Mouse (Mus musculus): ENCODE measurements around the gene Ncbp3. TPM values are rescaled to one million over a fixed set of nuclear protein-coding genes. Genes with fewer than 3 reads are reported as not detected.
A peak's percentile ranks its signal among the peaks of the same experiment; 100 is the strongest.

The Ncbp3 gene
- 10.9 and 12.7 TPM in 2 replicates for polyA plus RNA-seq (2015; fragmentation: Nextera tagmentation; extraction: Ambion mirVana)

DNA sequence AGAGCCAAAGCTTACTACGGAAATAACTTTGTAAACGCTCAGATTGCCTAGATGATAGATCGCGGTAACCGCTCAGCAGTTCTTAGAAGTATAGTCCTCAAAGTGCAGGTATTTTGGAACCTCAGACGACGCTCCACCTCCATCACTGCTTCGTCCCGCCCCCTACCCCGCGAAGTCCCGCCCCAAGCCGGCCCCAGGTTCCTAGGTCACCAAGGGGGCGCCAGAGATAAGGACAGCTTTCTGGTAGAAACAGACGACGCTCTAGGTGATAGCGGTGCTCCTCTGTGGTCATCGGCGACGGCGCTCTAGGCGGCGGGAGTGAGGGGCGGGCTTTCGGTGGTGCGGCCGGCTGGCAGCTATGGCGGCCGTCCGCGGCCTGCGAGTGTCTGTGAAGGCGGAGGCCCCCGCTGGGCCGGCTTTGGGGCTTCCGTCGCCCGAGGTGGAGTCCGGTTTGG lies at the start of gene Ncbp3:
Ncbp3 (plus strand) TSS at position 242 of the 455 bp plus-strand sequence.
- H3K27me3 ChIP-seq (replicated peaks): no peaks in the 10 kb centered on the region
- under 1% methylated on average over 39 of the region's 39 CpGs for WGBS
- 0 out of 2 replicates have a peak, but pooled peaks cover 3% of the 10 kb centered on the region for H3K36me3 ChIP-seq (replicated peaks)

DNA sequence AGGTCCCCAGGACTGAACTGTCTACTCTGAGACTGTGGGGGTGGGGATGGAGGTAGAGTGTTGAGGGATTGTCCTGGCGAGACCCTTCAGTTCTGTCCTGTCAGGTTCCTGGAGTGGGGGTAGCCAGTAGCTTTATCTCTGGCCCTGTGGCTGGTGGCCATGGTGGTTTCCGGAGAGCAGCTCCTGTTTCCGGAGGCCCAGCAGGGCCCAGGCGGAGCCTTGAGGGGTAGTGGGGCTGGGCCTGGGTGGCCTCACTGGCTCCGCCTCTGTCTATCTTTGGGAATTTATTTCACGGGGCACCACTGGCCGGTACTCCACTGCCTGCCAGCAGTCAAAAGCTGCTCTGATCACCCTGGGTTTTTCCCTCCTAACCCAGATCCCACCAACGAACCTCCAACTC lies 48.8 kb upstream of the Ncbp3 start, which contains the start of gene P2rx1:
P2rx1 (plus strand) TSS at position 333 of the 400 bp plus-strand sequence.
- no peak for ATAC-seq (replicated peaks)

More for the DNA sequence above, at the start of gene Ncbp3:
- H3K9me3 ChIP-seq: no peaks in the 10 kb centered on the region
- ATAC-seq (replicated peaks): peak; percentile 96
- peaks cover 18% of the 10 kb centered on the region for H3K4me1 ChIP-seq
- H3K4me3 ChIP-seq: peak within 1 kb of the TSS; percentile 80
- peak within 1 kb of the TSS; percentile 92 for H3K9ac ChIP-seq
- H3K4me2 ChIP-seq: peak within 1 kb of the TSS; percentile 73
- peak within 1 kb of the TSS; percentile 89 for H3K27ac ChIP-seq

DNA sequence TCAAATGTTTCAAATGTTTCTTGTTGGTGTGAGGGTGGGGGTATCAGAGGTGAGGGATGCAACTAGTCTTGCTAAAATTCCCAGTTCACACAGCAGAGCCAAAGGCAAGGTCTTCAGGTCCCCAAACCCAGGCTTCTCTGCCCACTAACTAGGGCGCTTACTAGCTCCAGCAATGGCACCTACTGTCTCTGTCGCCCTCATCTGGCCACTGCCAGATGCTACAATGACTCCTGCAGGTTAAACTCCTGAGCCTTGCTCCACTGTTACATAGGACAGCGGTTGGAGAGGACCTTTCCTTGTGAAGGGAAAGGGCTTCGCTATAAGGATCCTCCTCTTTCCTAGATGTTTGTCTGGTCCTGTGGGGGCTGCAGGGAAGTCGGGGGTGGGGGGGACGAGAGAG lies 46.6 kb upstream of the Ncbp3 start:
- no peak for ATAC-seq (replicated peaks)
- H3K4me1 ChIP-seq: no peaks in the 10 kb centered on the region
- H3K9ac ChIP-seq: no peak overlapping the region
- 9% methylated on average over 6 of the region's 6 CpGs for WGBS
- no peaks in the 10 kb centered on the region for H3K27me3 ChIP-seq (replicated peaks)
- no peaks in the 10 kb centered on the region for H3K9me3 ChIP-seq
- H3K36me3 ChIP-seq (replicated peaks): no peaks in the 10 kb centered on the region
- no peak overlapping the region for H3K4me2 ChIP-seq
- no peak overlapping the region for H3K4me3 ChIP-seq
- H3K27ac ChIP-seq: no peak overlapping the region

More for the DNA sequence above, 48.8 kb upstream of the Ncbp3 start, which contains the start of gene P2rx1:
- Histone ChIP-seq H3K9ac (no peak within 1 kb of the TSS), H3K9me3 (no peaks in the 10 kb centered on the region), H3K36me3 (replicated peaks) (no peaks in the 10 kb centered on the region), H3K4me2 (no peak within 1 kb of the TSS), H3K27me3 (replicated peaks) (no peaks in the 10 kb centered on the region), H3K4me3 (no peak within 1 kb of the TSS), H3K27ac (no peak within 1 kb of the TSS), H3K4me1 (no peaks in the 10 kb centered on the region)
- 60% methylated on average over 8 of the region's 8 CpGs for WGBS

DNA sequence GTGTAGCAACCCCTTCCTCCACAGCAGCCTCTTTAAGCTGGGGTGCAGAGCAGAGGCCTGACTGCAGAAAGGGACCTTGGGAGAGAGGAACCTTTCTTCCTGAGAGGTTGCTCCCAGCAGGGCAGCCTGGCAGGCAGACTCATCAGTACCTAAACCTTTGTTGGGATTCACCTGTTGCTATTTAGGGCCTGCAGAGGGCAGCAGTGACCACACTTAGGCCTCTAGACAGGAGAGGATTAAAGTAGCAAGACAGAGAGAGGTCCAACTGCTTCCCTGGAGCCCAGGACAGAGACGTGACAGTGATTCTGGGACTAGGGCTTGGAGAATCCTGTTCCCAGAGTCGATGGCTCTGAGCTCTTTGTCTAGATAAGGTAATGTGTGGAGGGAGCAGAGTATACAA lies 41.2 kb upstream of the Ncbp3 start:
- Histone ChIP-seq H3K36me3 (replicated peaks) (no peaks in the 10 kb centered on the region), H3K4me3 (no peak overlapping the region), H3K4me1 (no peaks in the 10 kb centered on the region; the same call in 1 of the 2 replicates), H3K27ac (no peak overlapping the region), H3K4me2 (no peak overlapping the region), H3K9me3 (no peaks in the 10 kb centered on the region), H3K27me3 (replicated peaks) (no peaks in the 10 kb centered on the region), H3K9ac (no peak overlapping the region)
- ATAC-seq (replicated peaks): no peak
- WGBS: 6% methylated on average over 2 of the region's 2 CpGs

DNA sequence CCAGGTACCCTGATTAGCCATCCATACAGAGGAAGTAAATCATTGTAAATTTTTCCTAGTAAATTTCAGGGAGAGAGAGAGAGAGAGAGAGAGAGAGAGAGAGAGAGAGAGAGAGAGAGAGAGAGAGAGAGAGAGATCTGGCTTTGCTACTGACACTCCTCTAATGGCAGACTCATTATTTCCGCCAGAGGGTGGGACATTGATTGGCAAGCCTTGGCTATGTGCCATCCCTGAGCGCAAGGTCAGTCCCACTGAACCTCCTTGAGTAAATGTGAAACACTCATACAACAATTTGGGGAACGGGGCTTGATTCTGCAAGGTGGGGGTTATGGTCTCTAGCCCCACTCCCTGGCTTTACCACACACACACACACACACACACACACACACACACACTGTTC lies 40.5 kb upstream of the Ncbp3 start:
- WGBS: 66% methylated on average over 3 of the region's 3 CpGs
- no peak for ATAC-seq (replicated peaks)
- H3K4me1 ChIP-seq: no peaks in the 10 kb centered on the region; the same call in 1 of the 2 replicates

DNA sequence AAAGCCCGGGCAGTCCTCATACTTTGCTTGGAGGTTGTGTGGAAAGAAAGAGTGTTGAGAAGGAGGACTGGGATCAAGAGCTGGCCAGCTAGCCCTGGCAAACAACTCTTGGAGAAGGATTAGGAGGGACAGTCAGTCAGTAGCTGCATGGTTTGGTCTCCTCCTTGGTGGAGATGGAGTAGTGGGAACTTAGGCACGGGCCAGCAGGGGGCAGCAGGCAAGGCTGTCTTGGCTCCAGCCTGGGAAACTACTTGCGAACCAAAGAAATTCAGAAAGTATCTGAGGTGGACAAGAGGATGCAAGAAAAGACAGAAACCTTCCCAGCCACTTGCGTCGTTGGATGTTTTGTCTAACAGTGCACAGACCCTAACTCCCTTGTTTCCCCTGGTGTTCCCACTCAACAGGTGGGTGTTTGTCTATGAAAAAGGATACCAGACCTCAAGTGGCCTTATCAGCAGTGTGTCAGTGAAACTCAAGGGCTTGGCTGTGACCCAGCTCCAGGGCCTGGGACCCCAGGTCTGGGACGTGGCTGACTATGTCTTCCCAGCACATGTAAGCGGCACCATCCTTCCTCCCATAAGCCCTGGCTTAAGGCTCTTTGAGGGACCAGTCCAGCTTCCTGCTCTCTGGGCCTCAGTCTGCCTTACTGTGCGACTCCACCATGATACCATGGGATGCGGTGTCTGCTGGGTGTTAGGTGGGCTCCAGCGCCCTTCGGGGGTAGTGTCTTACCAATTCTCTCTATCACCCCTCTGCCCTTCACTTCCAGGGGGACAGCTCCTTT lies 39.7 kb upstream of the Ncbp3 start:
- H3K27me3 ChIP-seq (replicated peaks): no peaks in the 10 kb centered on the region
- H3K4me2 ChIP-seq: no peak overlapping the region
- no peaks in the 10 kb centered on the region for H3K9me3 ChIP-seq
- no peaks in the 10 kb centered on the region for H3K36me3 ChIP-seq (replicated peaks)
- no peak overlapping the region for H3K27ac ChIP-seq
- ATAC-seq (replicated peaks): no peak
- H3K4me1 ChIP-seq: no peaks in the 10 kb centered on the region; the same call in 1 of the 2 replicates
- no peak overlapping the region for H3K4me3 ChIP-seq
- 68% methylated on average over 11 of the region's 11 CpGs for WGBS
- no peak overlapping the region for H3K9ac ChIP-seq

More for the DNA sequence above, 40.5 kb upstream of the Ncbp3 start:
- no peaks in the 10 kb centered on the region for H3K36me3 ChIP-seq (replicated peaks)
- H3K4me2 ChIP-seq: no peak overlapping the region
- H3K27me3 ChIP-seq (replicated peaks): no peaks in the 10 kb centered on the region
- H3K27ac ChIP-seq: no peak overlapping the region
- no peak overlapping the region for H3K9ac ChIP-seq
- H3K9me3 ChIP-seq: no peaks in the 10 kb centered on the region
- H3K4me3 ChIP-seq: no peak overlapping the region

DNA sequence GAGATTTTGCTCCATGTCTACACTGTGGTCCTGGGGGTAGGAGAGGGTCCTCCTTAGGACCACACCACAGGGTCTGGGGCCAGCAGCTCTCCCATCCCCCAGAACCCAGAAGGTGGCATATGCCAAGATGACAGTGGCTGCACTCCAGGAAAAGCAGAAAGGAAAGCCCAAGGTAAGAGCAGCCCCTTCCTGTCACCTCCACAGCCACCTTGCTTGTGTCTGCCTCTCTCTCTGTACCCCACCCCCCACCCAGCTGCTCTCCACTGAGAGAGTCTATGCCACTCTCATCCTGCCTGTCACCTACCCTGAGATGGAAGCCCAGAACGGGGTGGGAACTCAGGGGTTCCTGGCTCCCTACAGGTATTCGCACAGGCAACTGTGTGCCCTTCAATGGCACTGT lies 38.8 kb upstream of the Ncbp3 start:
- Histone ChIP-seq H3K36me3 (replicated peaks) (no peaks in the 10 kb centered on the region), H3K9ac (no peak overlapping the region), H3K4me3 (no peak overlapping the region), H3K4me1 (no peaks in the 10 kb centered on the region; the same call in 1 of the 2 replicates), H3K27ac (no peak overlapping the region), H3K9me3 (no peaks in the 10 kb centered on the region), H3K4me2 (no peak overlapping the region), H3K27me3 (replicated peaks) (no peaks in the 10 kb centered on the region)
- 71% methylated on average over 2 of the region's 2 CpGs for WGBS
- no peak for ATAC-seq (replicated peaks)

DNA sequence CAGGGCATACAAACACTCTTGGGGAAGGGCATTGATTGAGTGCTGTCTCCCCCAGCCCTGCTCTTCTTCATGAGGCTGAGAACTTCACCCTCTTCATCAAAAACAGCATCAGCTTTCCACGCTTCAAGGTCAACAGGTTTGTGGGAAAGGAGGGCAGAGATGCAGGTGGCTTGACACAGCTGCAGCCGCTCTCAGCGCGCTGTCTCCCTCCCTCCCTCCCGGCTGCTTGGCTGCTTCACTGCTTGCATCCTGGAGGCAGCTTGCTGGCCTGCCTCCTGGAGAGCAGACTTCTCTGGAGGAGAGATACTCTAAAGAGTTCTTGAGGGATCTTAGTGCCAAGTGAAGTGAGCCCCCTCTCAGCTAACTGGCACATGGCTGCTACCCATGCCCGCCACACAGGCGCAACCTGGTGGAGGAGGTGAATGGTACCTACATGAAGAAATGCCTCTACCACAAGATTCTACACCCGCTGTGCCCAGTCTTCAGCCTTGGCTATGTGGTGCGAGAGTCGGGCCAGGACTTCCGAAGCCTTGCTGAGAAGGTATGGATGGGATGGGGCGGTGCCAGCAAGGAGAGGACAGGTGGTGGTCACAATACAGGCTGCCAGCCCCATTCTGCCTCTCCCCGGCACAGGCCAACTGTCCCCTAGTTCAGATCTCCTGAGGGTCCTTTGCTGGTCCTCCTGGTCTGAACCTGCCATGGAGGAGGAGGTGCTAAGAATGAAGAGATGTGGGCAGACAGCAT lies 37.9 kb upstream of the Ncbp3 start:
- H3K4me3 ChIP-seq: no peak overlapping the region
- no peaks in the 10 kb centered on the region for H3K36me3 ChIP-seq (replicated peaks)
- WGBS: 62% methylated on average over 13 of the region's 13 CpGs
- H3K27ac ChIP-seq: no peak overlapping the region
- ATAC-seq (replicated peaks): no peak
- no peaks in the 10 kb centered on the region for H3K9me3 ChIP-seq
- no peak overlapping the region for H3K9ac ChIP-seq
- H3K4me1 ChIP-seq: no peaks in the 10 kb centered on the region; the same call in 1 of the 2 replicates
- H3K27me3 ChIP-seq (replicated peaks): no peaks in the 10 kb centered on the region
- no peak overlapping the region for H3K4me2 ChIP-seq

DNA sequence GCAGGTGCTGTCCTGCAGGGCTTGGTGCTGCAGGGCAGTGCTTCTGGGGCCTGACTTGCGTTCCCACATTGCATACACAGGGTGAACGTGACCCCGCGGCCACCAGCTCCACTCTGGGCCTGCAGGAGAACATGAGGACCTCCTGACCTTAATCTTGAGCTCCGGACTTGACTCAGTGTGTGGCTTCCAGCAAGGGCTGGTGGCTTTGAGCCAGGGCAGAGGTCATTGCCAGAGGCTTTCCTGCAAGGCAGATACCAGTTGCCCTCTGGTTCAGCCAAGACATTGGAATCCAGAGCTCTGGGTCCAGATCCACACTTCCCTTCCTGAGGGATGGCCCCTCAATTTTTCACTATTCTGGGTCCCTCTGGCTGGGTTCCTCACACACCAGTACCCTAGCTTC lies 33.6 kb upstream of the Ncbp3 start:
- 68% methylated on average over 5 of the region's 5 CpGs for WGBS
- H3K4me2 ChIP-seq: no peak overlapping the region
- no peaks in the 10 kb centered on the region for H3K9me3 ChIP-seq
- no peaks in the 10 kb centered on the region for H3K36me3 ChIP-seq (replicated peaks)
- H3K4me1 ChIP-seq: peaks cover 5% of the 10 kb centered on the region; the same call in 1 of the 2 replicates
- no peak overlapping the region for H3K27ac ChIP-seq
- H3K27me3 ChIP-seq (replicated peaks): peaks cover 3% of the 10 kb centered on the region; the same call in 1 of the 2 replicates
- no peak overlapping the region for H3K4me3 ChIP-seq
- H3K9ac ChIP-seq: no peak overlapping the region
- ATAC-seq (replicated peaks): no peak

DNA sequence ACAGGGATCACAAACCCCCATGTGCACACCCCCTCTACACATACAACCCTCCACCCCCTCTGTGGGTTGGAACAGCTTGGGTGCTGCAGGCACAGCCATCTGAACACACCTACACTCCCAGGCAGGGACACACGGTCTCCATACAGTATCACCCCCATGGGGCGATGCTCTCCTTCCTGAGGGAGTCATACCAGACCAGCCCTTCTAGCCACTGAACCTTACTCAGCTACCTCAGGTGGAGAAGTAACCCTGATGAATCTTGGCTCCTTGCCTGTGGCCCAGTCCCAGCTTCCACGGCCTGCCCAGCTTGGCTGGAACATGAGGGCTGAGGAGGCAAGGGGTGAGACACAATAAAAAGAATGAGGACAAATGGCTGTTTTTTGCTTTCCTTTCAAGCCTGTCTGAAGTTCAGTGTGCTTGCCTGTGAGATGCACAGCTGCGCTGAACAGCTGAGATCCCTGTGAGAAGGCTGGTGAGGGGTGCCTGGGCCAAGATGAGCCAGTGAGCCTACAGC lies 32.7 kb upstream of the Ncbp3 start:
- Histone ChIP-seq H3K4me2 (no peak overlapping the region), H3K4me1 (peaks cover 10% of the 10 kb centered on the region), H3K9ac (no peak overlapping the region), H3K36me3 (replicated peaks) (no peaks in the 10 kb centered on the region), H3K27me3 (replicated peaks) (peaks cover 5% of the 10 kb centered on the region; the same call in 1 of the 2 replicates), H3K4me3 (no peak overlapping the region), H3K27ac (no peak overlapping the region), H3K9me3 (no peaks in the 10 kb centered on the region)
- 84% methylated on average over 4 of the region's 4 CpGs for WGBS
- ATAC-seq (replicated peaks): no peak

DNA sequence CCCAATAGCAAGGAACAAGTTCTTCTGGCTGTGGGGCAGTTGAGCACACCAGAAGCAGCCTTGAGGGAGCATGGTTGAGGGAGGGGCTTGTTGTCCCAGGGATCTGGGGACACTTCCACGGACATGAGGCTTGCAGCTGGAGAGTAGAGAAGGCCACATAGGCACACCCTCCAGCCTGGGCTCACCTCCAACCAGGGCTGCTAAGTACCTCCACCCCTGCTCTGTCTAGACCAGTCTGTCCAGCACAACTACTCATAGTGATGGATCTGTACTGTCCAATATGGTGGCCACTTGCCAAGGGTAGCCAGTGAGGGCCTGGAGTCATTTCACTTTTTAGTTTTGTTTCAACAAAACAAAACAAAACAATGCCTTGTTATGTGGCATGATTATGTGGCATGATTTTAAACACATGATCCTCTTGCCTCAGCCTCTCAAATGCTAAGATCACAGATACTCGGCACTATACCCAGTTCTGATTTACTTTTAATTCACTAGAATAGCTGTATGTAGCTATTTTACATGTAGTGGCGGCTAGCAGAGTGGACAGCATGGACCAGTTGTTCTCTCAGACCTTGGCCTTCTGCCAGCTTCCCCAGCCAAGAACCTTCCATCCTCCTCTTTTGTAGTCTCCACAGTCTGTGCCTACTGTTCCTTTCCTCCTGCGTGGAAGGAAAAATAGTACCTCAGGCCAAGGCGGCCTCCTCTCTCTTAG lies 32.0 kb upstream of the Ncbp3 start:
- H3K4me3 ChIP-seq: no peak overlapping the region
- WGBS: 68% methylated on average over 5 of the region's 5 CpGs
- no peaks in the 10 kb centered on the region for H3K36me3 ChIP-seq (replicated peaks)
- no peak for ATAC-seq (replicated peaks)
- peaks cover 16% of the 10 kb centered on the region for H3K4me1 ChIP-seq
- H3K27ac ChIP-seq: no peak overlapping the region
- no peaks in the 10 kb centered on the region for H3K9me3 ChIP-seq
- no peak overlapping the region for H3K9ac ChIP-seq
- no peak overlapping the region for H3K4me2 ChIP-seq
- peaks cover 12% of the 10 kb centered on the region for H3K27me3 ChIP-seq (replicated peaks)

DNA sequence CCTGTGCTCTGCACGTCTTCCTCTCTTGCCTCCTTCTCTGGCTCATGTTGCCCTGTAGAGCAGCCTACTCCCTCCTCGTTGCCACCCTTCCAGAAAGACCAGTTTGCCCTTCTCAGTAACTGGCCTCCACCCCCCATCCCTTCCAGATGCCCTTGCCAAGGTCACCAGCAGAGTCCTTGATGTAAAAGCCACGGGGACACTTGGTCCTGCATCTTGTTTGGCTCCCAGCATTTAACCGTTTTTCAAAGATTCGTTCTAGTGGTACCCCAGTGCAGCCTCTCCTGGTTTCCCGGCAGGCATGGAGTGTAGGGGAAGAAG lies 31.5 kb upstream of the Ncbp3 start:
- no peaks in the 10 kb centered on the region for H3K9me3 ChIP-seq
- H3K4me2 ChIP-seq: no peak overlapping the region
- no peak for ATAC-seq (replicated peaks)
- peaks cover 16% of the 10 kb centered on the region for H3K4me1 ChIP-seq
- H3K4me3 ChIP-seq: no peak overlapping the region
- no peak overlapping the region for H3K9ac ChIP-seq
- H3K27me3 ChIP-seq (replicated peaks): peaks cover 15% of the 10 kb centered on the region
- no peak overlapping the region for H3K27ac ChIP-seq
- 70% methylated on average over 6 of the region's 6 CpGs for WGBS
- H3K36me3 ChIP-seq (replicated peaks): no peaks in the 10 kb centered on the region

All from midbrain, embryonic 15.5 days (tissue).